9 mouse cellular contexts compared by ENCODE assay signal in genomic region chr2:93975526-93976435, GRCm38 (mm10). TPM values are rescaled to one million over a fixed set of nuclear protein-coding genes. Genes with fewer than 3 reads are reported as not detected.
DNase-seq lines count a peak whose midpoint lies in the region; ATAC-seq and TF ChIP-seq lines count a peak whose summit lies in the region.
"Had no signal": no experiment of that assay in that cellular context is flagged by ENCODE, and none has a peak within 500 bp of the region (broad histone marks: within the 10 kb centered on the region; RNA-seq: fewer than 3 reads in every experiment).

No protein-coding gene starts in this region.

- no peaks in the 10 kb centered on the region for H3K27me3 ChIP-seq in lung, embryonic 15.5 days
- H3K27me3 ChIP-seq in embryonic facial prominence, embryonic 13.5 days, result 0 out of 2 replicates have a peak, but pooled peaks cover 2% of the 10 kb centered on the region
- peaks cover 16% of the 10 kb centered on the region; the same call in 1 of the 2 replicates for H3K27me3 ChIP-seq in limb, embryonic 12.5 days
- no peaks in the 10 kb centered on the region for H3K27me3 ChIP-seq in small intestine, adult 2 months (ENCODE audit: control insufficient read depth, insufficient read depth, low read length)

- H3K4me1 ChIP-seq in lung, embryonic 15.5 days, result peaks cover 21% of the 10 kb centered on the region
- H3K4me1 ChIP-seq in embryonic facial prominence, embryonic 13.5 days, result peaks cover 29% of the 10 kb centered on the region
- peaks cover 28% of the 10 kb centered on the region for H3K4me1 ChIP-seq in limb, embryonic 12.5 days (replicated peaks)
- peaks cover 8% of the 10 kb centered on the region for H3K4me1 ChIP-seq in small intestine, adult 2 months (ENCODE audit: control insufficient read depth, insufficient read depth, insufficient read length, low read length)

- no peaks in the 10 kb centered on the region for H3K9me3 ChIP-seq in lung, embryonic 15.5 days
- no peaks in the 10 kb centered on the region for H3K9me3 ChIP-seq in embryonic facial prominence, embryonic 13.5 days
- no peaks in the 10 kb centered on the region for H3K9me3 ChIP-seq in limb, embryonic 12.5 days

- H3K27ac ChIP-seq in lung, embryonic 15.5 days, result peak overlapping the region; percentile 57; the same call in 1 of the 2 replicates
- peak overlapping the region; percentile 8 for H3K27ac ChIP-seq in embryonic facial prominence, embryonic 13.5 days
- peak overlapping the region; percentile 70 for H3K27ac ChIP-seq in limb, embryonic 12.5 days
- H3K27ac ChIP-seq in small intestine, adult 2 months (ENCODE audit: insufficient read depth, low read depth, low read length), result peak overlapping the region; percentile 10

- H3K9ac ChIP-seq in lung, embryonic 15.5 days, result peak overlapping the region; percentile 51
- H3K9ac ChIP-seq in embryonic facial prominence, embryonic 13.5 days, result peak overlapping the region; percentile 70
- H3K9ac ChIP-seq in limb, embryonic 12.5 days (replicated peaks), result peak overlapping the region; percentile 55

- ATAC-seq in lung, embryonic 15.5 days (ENCODE audit: borderline replicate concordance, extremely low read depth, low FRiP score, low TSS enrichment), result peak; percentile 4; the same call in 1 of the 2 replicates
- peak; percentile 22; the same call in 1 of the 2 replicates for ATAC-seq in embryonic facial prominence, embryonic 13.5 days (ENCODE audit: insufficient number of reproducible peaks, insufficient read depth, low FRiP score, low TSS enrichment, low read depth)
- peak; percentile 20; the same call in 1 of the 2 replicates for ATAC-seq in limb, embryonic 12.5 days (ENCODE audit: insufficient number of reproducible peaks, insufficient read depth, low FRiP score, low TSS enrichment, low read depth)

- H3K4me2 ChIP-seq in lung, embryonic 15.5 days, result peak overlapping the region; percentile 88
- peak overlapping the region; percentile 93 for H3K4me2 ChIP-seq in embryonic facial prominence, embryonic 13.5 days
- peak overlapping the region; percentile 83 for H3K4me2 ChIP-seq in limb, embryonic 12.5 days

- H3K36me3 ChIP-seq in lung, embryonic 15.5 days, result peaks cover 4% of the 10 kb centered on the region; the same call in 1 of the 2 replicates
- H3K36me3 ChIP-seq in embryonic facial prominence, embryonic 13.5 days, result peaks cover 22% of the 10 kb centered on the region
- H3K36me3 ChIP-seq in limb, embryonic 12.5 days, result peaks cover 21% of the 10 kb centered on the region
- H3K36me3 ChIP-seq in small intestine, adult 2 months (ENCODE audit: control insufficient read depth, insufficient read depth, low read length), result peaks cover 9% of the 10 kb centered on the region; the same call in 1 of the 2 replicates

- no peak for TF ChIP-seq CTCF in small intestine, adult 2 months (IDR thresholded peaks at IDR 0.05; ENCODE audit: extremely low read depth, insufficient read length, insufficient replicate concordance, low read depth, low read length)

- WGBS in lung, embryonic 15.5 days, result 24% methylated on average over 21 of the region's 21 CpGs
- WGBS in embryonic facial prominence, embryonic 13.5 days, result 14% methylated on average over 21 of the region's 21 CpGs
- WGBS in limb, embryonic 12.5 days, result 23% methylated on average over 21 of the region's 21 CpGs
- 43% methylated on average over 21 of the region's 21 CpGs for WGBS in small intestine, adult 2 months

- TF ChIP-seq POLR2A in small intestine, adult 2 months (IDR thresholded peaks at IDR 0.05; ENCODE audit: low read depth, low read length), result no peak

- peak overlapping the region; percentile 42 for H3K4me3 ChIP-seq in lung, embryonic 15.5 days
- H3K4me3 ChIP-seq in embryonic facial prominence, embryonic 13.5 days, result peak overlapping the region; percentile 49
- peak overlapping the region; percentile 44 for H3K4me3 ChIP-seq in limb, embryonic 12.5 days (replicated peaks)
- peak overlapping the region; percentile 54 for H3K4me3 ChIP-seq in small intestine, adult 2 months (ENCODE audit: low read depth, low read length)

- DNase-seq in lung, postnatal 25 days (ENCODE audit: low spot score), result no peak
- DNase-seq in right cerebral cortex, postnatal 10 days (ENCODE audit: low spot score in 2 of 2), result no peak
- no peak for DNase-seq in thymus, postnatal 25 days
- DNase-seq in spleen, adult 12 weeks (ENCODE audit: low spot score), result no peak

RNA-seq across cellular contexts. Expression of gene Gm13889, which starts 18.8 kb away (rescaled TPM):
- 32.1 and 32.4 TPM in 2 replicates for polyA plus RNA-seq in lung, embryonic 15.5 days (2015; fragmentation: Nextera tagmentation; extraction: Ambion mirVana)
- 3.5 and 3.7 TPM in 2 replicates for polyA plus RNA-seq in embryonic facial prominence, embryonic 13.5 days (2015; fragmentation: Nextera tagmentation; extraction: Ambion mirVana)
- 1.2 and 1.9 TPM in 2 replicates for polyA plus RNA-seq in limb, embryonic 12.5 days (2016; fragmentation: Nextera tagmentation; extraction: Ambion mirVana)
- polyA plus RNA-seq in small intestine, adult 2 months (2012; rRNA removed), result 49.5 and 51.3 TPM in 2 replicates

RNA-seq across cellular contexts. Expression of gene Gm27027, which starts 20.4 kb away (rescaled TPM):
- not detected in 2 replicates for polyA plus RNA-seq in lung, embryonic 15.5 days (2015; fragmentation: Nextera tagmentation; extraction: Ambion mirVana)
- not detected in 2 replicates for polyA plus RNA-seq in embryonic facial prominence, embryonic 13.5 days (2015; fragmentation: Nextera tagmentation; extraction: Ambion mirVana)
- not detected in 2 replicates for polyA plus RNA-seq in limb, embryonic 12.5 days (2016; fragmentation: Nextera tagmentation; extraction: Ambion mirVana)
- polyA plus RNA-seq in small intestine, adult 2 months (2012; rRNA removed), result 0.42 and 1.2 TPM in 2 replicates
- polyA plus RNA-seq: brain, embryonic 14.5 days had no signal

RNA-seq across cellular contexts. Expression of gene Alkbh3, which starts 34.8 kb away (rescaled TPM):
- 68.4 and 73.0 TPM in 2 replicates for polyA plus RNA-seq in lung, embryonic 15.5 days (2015; fragmentation: Nextera tagmentation; extraction: Ambion mirVana)
- 73.3 and 80.7 TPM in 2 replicates for polyA plus RNA-seq in embryonic facial prominence, embryonic 13.5 days (2015; fragmentation: Nextera tagmentation; extraction: Ambion mirVana)
- 62.4 and 67.8 TPM in 2 replicates for polyA plus RNA-seq in limb, embryonic 12.5 days (2016; fragmentation: Nextera tagmentation; extraction: Ambion mirVana)
- polyA plus RNA-seq in small intestine, adult 2 months (2012; rRNA removed), result 19.7 and 28.2 TPM in 2 replicates

Comparison
In these comparisons a context has a peak if more than half of its experiments do, and no peak if none do; other contexts are left out.
1. H3K27ac ChIP-seq: peak in every context shown above with its lines; median percentile 70 in limb, embryonic 12.5 days; 57 in lung, embryonic 15.5 days; 10 in small intestine, adult 2 months; 8 in embryonic facial prominence, embryonic 13.5 days.